Mouse (Mus musculus) C2C12 (cell line): ENCODE results near the gene Cyth1. TPM values are rescaled to one million over a fixed set of nuclear protein-coding genes. Genes with fewer than 3 reads are reported as not detected.

ENCODE experiments used
- H3K27me3 ChIP-seq: one replicate; pipeline ENCODE4 v1.6.1; 2011; ENCODE audit not compliant: control insufficient read depth, insufficient read depth, insufficient read length
- H3K36me3 ChIP-seq: one replicate; pipeline ENCODE4 v1.6.1; 2011; ENCODE audit not compliant: control insufficient read depth, insufficient read depth
- H3K4me3 ChIP-seq: one replicate; pipeline ENCODE4 v1.5.1; 2011; ENCODE audit warnings: mild to moderate bottlenecking, control low read depth; ENCODE audit not compliant: poor library complexity, insufficient read depth, severe bottlenecking
- H3K79me2 ChIP-seq: one replicate; pipeline ENCODE4 v1.6.1; 2011; ENCODE audit not compliant: control insufficient read depth, insufficient read depth
- H3K79me3 ChIP-seq: one replicate; pipeline ENCODE4 v1.6.1; 2011; ENCODE audit warnings: low read depth, control low read depth
- H3ac ChIP-seq: one replicate; pipeline ENCODE3; 2011; ENCODE audit warnings: low read depth; ENCODE audit not compliant: control insufficient read depth, insufficient read length
- CEBPB ChIP-seq: IDR thresholded peaks from one replicate; pipeline ENCODE4 v1.6.1; 2011; ENCODE audit warnings: low read depth, mild to moderate bottlenecking, control low read depth, moderate library complexity
- CTCF ChIP-seq: IDR thresholded peaks from one replicate; pipeline ENCODE4 v1.5.1; 2011; ENCODE audit not compliant: control insufficient read depth, insufficient read depth, insufficient read length
- FOSL1 ChIP-seq: IDR thresholded peaks from one replicate; pipeline ENCODE4 v1.8.0; 2011; ENCODE audit warnings: mild to moderate bottlenecking, low read length; ENCODE audit not compliant: poor library complexity, insufficient read depth, severe bottlenecking
- MAX ChIP-seq: IDR thresholded peaks from one replicate; pipeline ENCODE4 v1.6.1; 2011; ENCODE audit warnings: mild to moderate bottlenecking, control low read depth
- MYOD1 ChIP-seq: IDR thresholded peaks from one replicate; pipeline ENCODE4 v1.6.1; 2011; ENCODE audit warnings: low read depth; ENCODE audit not compliant: control insufficient read depth, insufficient read length
- MYOG ChIP-seq: IDR thresholded peaks from one replicate; pipeline ENCODE4 v1.6.1; 2011; ENCODE audit not compliant: control insufficient read depth, insufficient read length; ENCODE audit errors: extremely low read depth
- USF1 ChIP-seq: IDR thresholded peaks from one replicate; pipeline ENCODE4 v1.6.1; 2011; ENCODE audit warnings: low read depth, mild to moderate bottlenecking, control low read depth, moderate library complexity
- polyA plus RNA-seq: library from polyadenylated mRNA; unstranded; fragments of >200 nt; fragmentation: generic; extraction: Trizol; gene quantifications from one replicate; pipeline ENCODE4 v1.2.1, GENCODE M21; 2012; ENCODE audit warnings: missing spikeins

The Cyth1 gene
- polyA plus RNA-seq, 1 experiment: 7.9 TPM

DNA sequence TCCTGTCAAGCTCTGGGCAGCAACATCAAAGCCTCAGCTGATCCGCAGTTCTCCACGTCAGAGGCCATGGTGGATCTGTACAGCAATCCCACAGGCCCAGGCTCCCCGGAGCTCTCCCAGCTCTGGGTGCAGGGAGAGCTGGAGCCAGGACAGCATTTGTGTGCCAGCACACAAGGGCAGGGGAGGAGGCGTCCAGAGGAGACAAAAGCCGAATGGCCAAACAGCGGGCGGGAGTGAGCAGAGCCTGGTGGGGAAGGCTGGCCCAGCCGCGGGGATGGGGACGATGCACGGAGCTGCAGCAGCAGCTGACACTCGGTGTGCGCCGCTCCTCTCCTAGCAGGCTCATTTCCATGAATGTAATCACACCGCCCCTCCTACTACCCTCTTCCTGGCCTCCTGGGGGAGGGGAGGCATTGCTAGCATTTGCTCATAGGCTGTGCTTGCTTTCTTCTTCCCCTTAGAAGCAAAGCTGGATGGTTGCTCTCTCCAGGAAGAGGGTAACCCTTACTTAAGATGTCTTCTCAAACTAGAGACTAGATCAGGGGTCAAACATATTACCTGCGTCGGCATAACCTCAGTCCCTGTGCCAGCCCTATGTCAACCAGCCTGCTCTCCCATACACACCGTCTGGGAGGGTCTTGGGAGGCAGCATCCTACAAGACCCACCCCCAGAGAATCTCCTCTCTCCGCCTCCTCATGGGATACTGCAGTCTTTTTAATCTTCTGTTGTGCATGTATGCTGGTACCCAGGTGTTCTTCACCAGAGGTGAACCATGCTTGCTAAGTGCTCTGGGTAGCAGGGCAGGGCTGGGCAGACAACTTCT is 45.8 kb downstream of the Cyth1 start:
- H3K27me3 ChIP-seq: no peaks in the 10 kb centered on the region
- TF ChIP-seq MYOD1 (no peak), MYOG (no peak), USF1 (no peak), MAX (no peak), CTCF (no peak), CEBPB (no peak), FOSL1 (no peak)
- H3K36me3 ChIP-seq: no peaks in the 10 kb centered on the region
- no peak overlapping the region for H3ac ChIP-seq
- peaks cover 38% of the 10 kb centered on the region for H3K79me2 ChIP-seq
- H3K4me3 ChIP-seq: no peak overlapping the region
- peaks cover 2% of the 10 kb centered on the region for H3K79me3 ChIP-seq

DNA sequence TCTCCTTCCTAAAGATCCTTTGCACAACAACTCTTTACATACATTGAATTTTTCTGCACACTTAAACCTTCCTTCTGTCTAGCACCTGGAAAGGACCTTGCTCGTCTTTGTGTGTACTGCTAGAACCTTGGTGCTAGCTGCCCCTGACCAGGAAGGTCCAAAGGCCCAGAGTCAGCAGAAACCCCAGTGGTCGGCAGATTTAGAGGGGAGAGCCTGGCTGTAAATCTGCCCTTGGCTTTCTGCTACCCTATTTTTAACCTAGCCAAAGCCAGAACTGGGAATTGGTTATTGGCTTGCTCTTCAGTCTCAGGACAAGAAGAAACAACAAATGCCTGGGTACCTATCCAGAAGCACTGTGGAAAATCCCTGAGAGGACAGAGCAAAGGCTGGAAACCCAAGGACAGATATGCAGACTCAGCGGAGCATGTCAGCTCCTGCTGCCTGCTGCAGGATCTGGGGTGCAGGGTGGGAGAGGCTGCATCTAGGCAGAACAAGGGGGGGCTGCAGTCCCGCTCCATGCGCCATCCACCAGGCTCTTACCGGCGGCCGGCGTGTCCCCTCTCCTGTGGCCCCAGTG is 46.5 kb downstream of the Cyth1 start:
- Histone ChIP-seq H3K4me3 (no peak overlapping the region), H3K36me3 (no peaks in the 10 kb centered on the region), H3K79me2 (peaks cover 36% of the 10 kb centered on the region), H3K79me3 (peaks cover 2% of the 10 kb centered on the region), H3K27me3 (no peaks in the 10 kb centered on the region), H3ac (no peak overlapping the region)
- TF ChIP-seq USF1: no peak
- TF ChIP-seq CTCF: no peak
- TF ChIP-seq MYOG: no peak
- no peak for TF ChIP-seq CEBPB
- no peak for TF ChIP-seq MAX
- TF ChIP-seq FOSL1: no peak
- no peak for TF ChIP-seq MYOD1

DNA sequence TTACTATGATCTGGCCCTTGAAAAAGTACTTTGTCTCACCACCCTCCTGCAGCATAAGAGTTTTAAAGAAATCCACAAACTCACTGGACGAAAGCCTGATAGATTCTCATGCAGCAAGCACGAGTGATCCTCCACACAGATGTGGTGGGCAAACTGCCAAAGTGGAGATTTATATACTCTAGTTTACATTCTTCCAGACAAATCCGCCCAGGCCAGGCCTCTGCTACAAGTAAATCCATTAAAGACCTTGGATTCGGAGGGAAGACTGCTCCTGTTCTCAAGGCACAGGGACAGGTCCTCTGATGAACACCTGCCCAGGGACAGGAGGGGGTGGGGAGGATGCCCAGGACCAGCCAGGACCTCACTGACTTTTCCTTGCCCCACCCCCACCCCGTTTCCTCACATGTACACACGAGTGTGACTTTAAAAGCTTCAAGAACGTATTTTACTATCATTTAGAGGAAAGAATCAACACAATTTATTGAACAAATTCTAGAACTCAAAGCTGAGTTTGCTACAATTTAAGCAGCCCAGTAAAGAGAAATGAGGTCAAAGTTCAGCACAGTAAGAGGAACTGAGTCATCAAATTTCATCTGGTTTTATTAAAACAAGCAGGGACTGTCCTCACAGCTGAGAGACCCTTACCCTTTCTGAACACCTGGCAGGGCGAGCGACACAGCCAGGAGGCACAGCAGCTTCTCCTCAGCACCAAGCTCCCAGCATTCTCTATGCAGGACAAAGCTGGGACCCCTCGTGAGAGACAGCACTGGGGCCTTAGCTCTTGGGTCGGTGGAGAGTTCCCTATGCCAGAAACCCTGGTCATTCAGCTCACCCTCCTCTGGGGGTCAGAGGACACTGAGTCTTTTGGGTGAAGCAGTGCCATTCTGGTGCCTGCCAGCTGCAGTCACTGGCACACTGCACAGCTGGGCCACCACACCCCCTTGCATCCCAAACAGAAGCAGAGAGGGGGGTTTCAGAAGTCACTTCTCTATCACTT is 47.3 kb downstream of the Cyth1 start:
- H3K79me3 ChIP-seq: peaks cover 2% of the 10 kb centered on the region
- no peak overlapping the region for H3ac ChIP-seq
- no peaks in the 10 kb centered on the region for H3K36me3 ChIP-seq
- H3K79me2 ChIP-seq: peaks cover 34% of the 10 kb centered on the region
- TF ChIP-seq CEBPB: no peak
- no peak for TF ChIP-seq MAX
- TF ChIP-seq MYOD1: no peak
- TF ChIP-seq USF1: no peak
- TF ChIP-seq MYOG: no peak
- TF ChIP-seq FOSL1: no peak
- TF ChIP-seq CTCF: no peak
- H3K4me3 ChIP-seq: no peak overlapping the region
- H3K27me3 ChIP-seq: no peaks in the 10 kb centered on the region

- no peak for TF ChIP-seq CEBPB
- no peak for TF ChIP-seq MYOG
- no peak for TF ChIP-seq MAX
- TF ChIP-seq CTCF: no peak
- TF ChIP-seq FOSL1: no peak
- no peak for TF ChIP-seq USF1
- Histone ChIP-seq H3K4me3 (no peak overlapping the region), H3K36me3 (no peaks in the 10 kb centered on the region), H3K79me2 (peaks cover 26% of the 10 kb centered on the region), H3K27me3 (no peaks in the 10 kb centered on the region), H3K79me3 (peaks cover 2% of the 10 kb centered on the region), H3ac (no peak overlapping the region)
Measured at GRCm38 (mm10) chr11:118198296-118198600, 50.1 kb downstream of the Cyth1 start.

GRCm38 (mm10) chr11:118197508-118198295 is 50.7 kb downstream of the Cyth1 start:
- no peak overlapping the region for H3K4me3 ChIP-seq
- no peak overlapping the region for H3ac ChIP-seq
- no peaks in the 10 kb centered on the region for H3K36me3 ChIP-seq
- TF ChIP-seq MYOD1 (no peak), FOSL1 (no peak), MYOG (no peak), MAX (no peak), CEBPB (no peak), USF1 (no peak), CTCF (no peak)
- H3K27me3 ChIP-seq: no peaks in the 10 kb centered on the region
- peaks cover 2% of the 10 kb centered on the region for H3K79me3 ChIP-seq
- H3K79me2 ChIP-seq: peaks cover 26% of the 10 kb centered on the region
